ENCODE assay signal across 8 mouse cellular contexts in the genomic region with DNA sequence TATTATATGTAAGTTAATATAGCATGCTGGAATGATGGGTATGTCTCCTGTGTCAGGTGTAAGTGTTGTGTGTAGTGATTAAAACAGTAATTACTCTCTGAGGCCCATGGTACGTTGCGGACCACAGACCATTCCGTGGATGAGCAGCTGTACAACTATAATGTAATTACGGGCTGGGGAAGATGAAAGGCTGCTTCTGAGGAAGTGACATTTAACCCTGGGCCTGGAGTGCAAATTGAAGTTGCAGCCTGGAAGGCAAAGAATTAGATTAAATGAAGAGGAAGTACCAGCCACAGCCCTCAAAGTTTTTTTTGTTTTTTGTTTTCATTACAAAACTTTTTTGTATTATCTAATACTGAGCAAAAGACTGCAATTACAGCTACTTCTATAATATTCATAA. TPM values are rescaled to one million over a fixed set of nuclear protein-coding genes. Genes with fewer than 3 reads are reported as not detected.
DNase-seq lines count a peak whose midpoint lies in the region; ATAC-seq lines count a peak whose summit lies in the region.

No protein-coding gene starts in this region.

- peak overlapping the region; percentile 74 for H3K9ac ChIP-seq in liver, embryonic 12.5 days

- 40% methylated on average over 4 of the region's 4 CpGs for WGBS in liver, embryonic 12.5 days (ENCODE audit: insufficient replicate concordance)

- peaks cover 11% of the 10 kb centered on the region for H3K4me1 ChIP-seq in liver, embryonic 12.5 days

- no peak overlapping the region for H3K27ac ChIP-seq in liver, embryonic 12.5 days

- no peak for ATAC-seq in CD4-positive, CD25-positive, alpha-beta regulatory T cell, adult 4 months
- no peak for ATAC-seq in liver, embryonic 12.5 days

- no peaks in the 10 kb centered on the region for H3K9me3 ChIP-seq in liver, embryonic 12.5 days (replicated peaks)

- H3K4me2 ChIP-seq in liver, embryonic 12.5 days, result peak overlapping the region; percentile 88

- peak; percentile 10 for DNase-seq in CD4-positive, CD25-positive, alpha-beta regulatory T cell, adult 2 months (ENCODE audit: low read depth, low spot score)
- peak; percentile 2 for DNase-seq in thymus, postnatal 25 days
- no peak for DNase-seq in thymus, postnatal 4 days
- no peak for DNase-seq in testis, postnatal 10 days (ENCODE audit: low spot score)
- DNase-seq in cerebellum, adult 9-10 months, result no peak
- DNase-seq in left cerebral cortex, adult 8-10 months (ENCODE audit: low spot score in 2 of 2), result no peak

- H3K27me3 ChIP-seq in liver, embryonic 12.5 days (replicated peaks), result no peaks in the 10 kb centered on the region

- H3K4me3 ChIP-seq in liver, embryonic 12.5 days, result peak overlapping the region; percentile 70

- H3K36me3 ChIP-seq in liver, embryonic 12.5 days, result peaks cover 31% of the 10 kb centered on the region

RNA-seq across cellular contexts. Expression of a gene that starts 1.3 kb away (rescaled TPM):
- polyA plus RNA-seq in CD4-positive, CD25-positive, alpha-beta regulatory T cell, adult 4 months (2017; shearing (Covaris generic)), result 10 to 100 TPM; 23.6 to 28.9 TPM
- polyA plus RNA-seq in liver, embryonic 12.5 days (2016; fragmentation: Nextera tagmentation; extraction: Ambion mirVana), result 57.7 and 59.8 TPM in 2 replicates
- total RNA-seq in left cerebral cortex, adult 8-10 months (2022), result 10 to 100 TPM; 27.7 to 34.0 (median 33.1) TPM

RNA-seq across cellular contexts. Expression of a gene that starts 48.2 kb away (rescaled TPM):
- polyA plus RNA-seq in CD4-positive, CD25-positive, alpha-beta regulatory T cell, adult 4 months (2017; shearing (Covaris generic)), result under 1 TPM; 0.10 to 0.27 TPM
- polyA plus RNA-seq in liver, embryonic 12.5 days (2016; fragmentation: Nextera tagmentation; extraction: Ambion mirVana), result 0.17 and 0.24 TPM in 2 replicates
- total RNA-seq in left cerebral cortex, adult 8-10 months (2022), result 10 to 100 TPM; 15.1 to 18.5 (median 17.2) TPM

Comparison
In these comparisons a context has a peak if more than half of its experiments do, and no peak if none do; other contexts are left out.
1. DNase-seq: peak in CD4-positive, CD25-positive, alpha-beta regulatory T cell, adult 2 months (single experiment) and thymus, postnatal 25 days (single experiment); none in thymus, postnatal 4 days (single experiment), testis, postnatal 10 days (single experiment), cerebellum, adult 9-10 months (single experiment) and left cerebral cortex, adult 8-10 months (0 of 2).